Mouse (Mus musculus): ENCODE data around the gene Hoxd9. TPM values are rescaled to one million over a fixed set of nuclear protein-coding genes. Genes with fewer than 3 reads are reported as not detected.

The Hoxd9 gene
- polyA plus RNA-seq, 1 experiment: not detected

DNA sequence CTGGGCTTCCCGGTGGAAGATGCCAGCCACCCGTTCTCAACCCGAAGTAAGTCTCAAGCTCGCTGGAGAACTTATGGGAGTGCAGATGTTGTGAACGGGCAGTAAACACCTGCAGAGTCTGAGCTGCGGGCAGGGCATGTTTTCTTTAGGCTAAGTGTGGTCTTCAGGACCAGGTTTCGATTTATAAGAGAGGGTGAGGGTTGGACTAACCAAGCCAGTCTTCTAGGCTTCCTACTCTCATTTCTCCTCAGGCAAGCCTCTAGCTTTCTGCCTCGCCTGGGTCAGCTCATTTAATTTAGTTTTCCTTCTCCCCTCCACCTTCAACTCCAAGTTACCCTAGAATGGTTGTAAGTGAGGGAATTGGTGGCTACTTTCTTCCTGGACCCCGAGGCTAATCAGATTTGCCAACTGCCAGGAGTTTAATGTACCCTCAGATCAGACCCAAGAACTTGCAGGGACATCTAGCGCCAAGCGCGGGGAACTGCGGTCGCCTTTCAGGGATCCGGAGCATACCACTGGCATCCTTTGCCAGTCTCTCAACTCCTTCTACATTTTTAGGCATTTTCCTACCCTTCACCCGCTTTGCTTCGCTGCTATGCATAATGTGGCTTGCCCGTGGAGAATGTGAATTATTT is 34.1 kb upstream of the Hoxd9 start:
- no peaks in the 10 kb centered on the region for H3K4me1 ChIP-seq (ENCODE audit: control insufficient read depth, insufficient read depth, insufficient read length, low read length)
- no peak overlapping the region for H3K27ac ChIP-seq (replicated peaks; ENCODE audit: low read depth, low read length)
- H3K4me3 ChIP-seq (ENCODE audit: insufficient read depth, low read depth, low read length): no peak overlapping the region

DNA sequence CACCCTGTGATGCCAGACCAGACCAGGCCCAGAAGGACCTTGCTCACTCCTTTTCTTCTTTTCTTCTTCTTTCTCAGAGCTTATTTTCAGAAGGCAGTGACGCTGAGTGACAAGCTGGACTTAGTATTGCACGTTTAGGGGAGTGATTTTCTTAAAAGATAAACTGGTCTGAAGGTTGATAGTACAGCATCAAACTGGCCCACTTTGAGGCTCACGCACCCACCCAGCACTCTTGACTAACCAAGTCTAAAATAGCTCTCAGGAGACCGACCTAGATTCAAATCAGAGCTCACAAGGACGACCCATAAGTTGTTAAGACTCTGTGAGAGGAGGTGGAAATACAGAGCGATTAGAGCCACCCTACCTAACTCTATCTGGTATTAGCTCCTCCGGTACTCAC is 31.1 kb upstream of the Hoxd9 start:
- Histone ChIP-seq H3K4me1 (ENCODE audit: control insufficient read depth, insufficient read depth, insufficient read length, low read length) (no peaks in the 10 kb centered on the region), H3K4me3 (ENCODE audit: insufficient read depth, low read depth, low read length) (no peak overlapping the region), H3K27ac (replicated peaks; ENCODE audit: low read depth, low read length) (no peak overlapping the region)

DNA sequence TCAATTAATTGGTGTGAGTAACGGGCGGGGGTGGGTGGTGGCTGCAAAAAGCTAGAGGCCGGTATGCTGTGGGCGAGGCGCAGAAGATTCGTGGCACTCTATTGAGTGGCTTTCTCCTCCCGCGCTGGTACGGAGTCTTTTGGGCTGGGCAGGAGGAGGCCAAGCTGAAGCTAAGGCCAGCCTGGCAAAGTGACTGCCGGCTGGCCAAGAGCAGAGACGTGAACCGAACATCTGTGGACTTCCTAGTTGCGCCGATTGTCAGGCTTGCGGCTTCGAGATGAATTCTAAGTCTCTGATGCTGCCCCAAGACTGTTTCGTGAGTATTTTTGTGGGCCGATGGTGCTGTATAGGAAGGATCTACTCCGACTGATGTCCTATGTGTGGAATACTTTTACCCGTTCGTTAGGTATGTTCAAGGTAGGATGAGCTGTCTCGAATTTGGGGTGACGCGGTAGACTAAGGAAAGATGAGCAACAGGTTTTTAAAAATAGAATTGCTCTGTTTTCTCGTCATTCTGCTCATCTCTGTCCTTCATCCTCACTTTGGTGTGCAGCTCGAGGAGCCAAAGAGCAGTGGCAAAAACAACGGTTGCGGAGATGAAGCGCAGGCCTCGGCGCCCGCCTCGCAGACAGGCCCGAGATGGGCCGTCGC is 30.2 kb upstream of the Hoxd9 start:
- no peak overlapping the region for H3K4me3 ChIP-seq (ENCODE audit: insufficient read depth, low read depth, low read length)
- no peak overlapping the region for H3K27ac ChIP-seq (replicated peaks; ENCODE audit: low read depth, low read length)
- no peaks in the 10 kb centered on the region for H3K4me1 ChIP-seq (ENCODE audit: control insufficient read depth, insufficient read depth, insufficient read length, low read length)

DNA sequence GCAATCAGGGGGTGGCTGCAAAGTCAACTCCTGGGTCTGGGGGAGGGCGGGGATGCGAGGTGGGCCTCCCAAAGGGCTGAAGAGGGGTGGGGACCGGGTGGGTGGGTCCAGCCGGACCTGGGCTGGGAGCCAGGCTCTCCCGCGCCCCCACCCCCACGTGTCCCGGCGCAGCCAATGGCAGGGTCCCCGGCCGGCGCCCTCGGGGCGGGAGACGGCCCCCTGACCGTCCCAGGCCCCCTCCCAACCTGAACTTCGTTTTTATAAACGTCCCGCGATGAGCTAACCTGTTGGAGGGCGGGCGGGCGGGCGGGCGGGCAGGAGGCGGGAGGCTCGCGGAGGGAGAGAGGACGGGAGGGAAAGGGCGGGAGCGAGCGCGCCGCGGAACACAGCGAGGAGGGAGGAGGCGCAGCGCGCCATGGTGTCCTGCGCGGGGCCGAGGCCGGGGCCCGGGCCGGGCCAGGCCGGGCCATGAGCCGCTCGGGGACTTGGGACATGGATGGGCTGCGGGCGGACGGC is 29.6 kb upstream of the Hoxd9 start, which contains the start of gene Hoxd13:
TSS of gene Hoxd13 (plus strand) at position 469 of the 516 bp plus-strand sequence.
- H3K4me3 ChIP-seq (ENCODE audit: insufficient read depth, low read depth, low read length): peak within 1 kb of the TSS; percentile 41
- no peak within 1 kb of the TSS for H3K27ac ChIP-seq (replicated peaks; ENCODE audit: low read depth, low read length)
- no peaks in the 10 kb centered on the region for H3K4me1 ChIP-seq (ENCODE audit: control insufficient read depth, insufficient read depth, insufficient read length, low read length)

DNA sequence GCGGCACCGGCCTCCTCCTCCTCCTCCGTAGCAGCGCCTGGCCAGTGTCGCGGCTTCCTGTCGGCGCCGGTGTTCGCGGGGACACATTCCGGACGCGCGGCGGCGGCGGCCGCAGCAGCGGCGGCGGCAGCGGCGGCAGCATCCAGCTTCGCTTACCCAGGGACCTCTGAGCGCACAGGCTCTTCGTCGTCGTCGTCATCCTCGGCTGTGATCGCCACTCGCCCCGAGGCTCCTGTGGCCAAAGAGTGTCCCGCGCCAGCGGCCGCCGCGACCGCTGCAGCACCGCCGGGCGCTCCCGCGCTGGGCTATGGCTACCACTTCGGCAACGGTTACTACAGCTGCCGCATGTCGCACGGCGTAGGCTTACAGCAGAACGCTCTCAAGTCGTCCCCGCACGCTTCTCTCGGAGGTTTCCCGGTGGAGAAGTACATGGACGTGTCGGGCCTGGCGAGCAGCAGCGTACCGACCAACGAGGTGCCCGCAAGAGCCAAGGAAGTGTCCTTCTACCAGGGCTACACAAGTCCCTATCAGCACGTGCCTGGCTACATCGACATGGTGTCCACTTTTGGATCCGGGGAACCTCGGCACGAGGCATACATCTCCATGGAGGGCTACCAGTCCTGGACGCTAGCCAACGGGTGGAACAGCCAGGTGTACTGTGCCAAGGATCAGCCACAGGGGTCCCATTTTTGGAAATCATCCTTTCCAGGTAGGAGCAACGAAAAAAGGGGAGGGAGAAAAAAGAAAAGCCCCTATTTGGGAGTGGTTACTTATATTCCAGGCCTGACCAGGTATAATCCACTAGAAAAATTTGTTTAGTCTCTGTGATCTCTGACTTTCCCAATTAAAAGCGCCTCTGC is 28.9 kb upstream of the Hoxd9 start:
- H3K4me3 ChIP-seq (ENCODE audit: insufficient read depth, low read depth, low read length): peak overlapping the region; percentile 41
- no peaks in the 10 kb centered on the region for H3K4me1 ChIP-seq (ENCODE audit: control insufficient read depth, insufficient read depth, insufficient read length, low read length)
- no peak overlapping the region for H3K27ac ChIP-seq (replicated peaks; ENCODE audit: low read depth, low read length)

DNA sequence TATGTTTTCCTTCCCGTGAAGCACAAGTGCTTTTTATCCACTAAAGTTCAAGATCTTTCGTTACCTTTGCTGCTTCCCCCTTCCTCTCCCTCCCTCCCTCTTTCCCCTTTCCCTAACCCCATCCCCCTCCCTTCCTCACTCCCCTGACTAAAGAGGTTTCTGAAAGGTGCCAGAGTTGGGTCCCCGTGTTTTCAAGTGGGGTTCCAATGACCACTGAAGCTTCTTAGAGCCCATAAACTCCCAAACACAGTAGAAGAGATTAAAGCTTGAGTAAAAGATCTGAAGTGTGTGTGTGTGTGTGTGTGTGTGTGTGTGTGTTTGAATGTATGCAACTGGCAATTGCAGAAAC is 28.3 kb upstream of the Hoxd9 start:
- no peak overlapping the region for H3K4me3 ChIP-seq (ENCODE audit: insufficient read depth, low read depth, low read length)
- no peak overlapping the region for H3K27ac ChIP-seq (replicated peaks; ENCODE audit: low read depth, low read length)
- H3K4me1 ChIP-seq (ENCODE audit: control insufficient read depth, insufficient read depth, insufficient read length, low read length): no peaks in the 10 kb centered on the region

DNA sequence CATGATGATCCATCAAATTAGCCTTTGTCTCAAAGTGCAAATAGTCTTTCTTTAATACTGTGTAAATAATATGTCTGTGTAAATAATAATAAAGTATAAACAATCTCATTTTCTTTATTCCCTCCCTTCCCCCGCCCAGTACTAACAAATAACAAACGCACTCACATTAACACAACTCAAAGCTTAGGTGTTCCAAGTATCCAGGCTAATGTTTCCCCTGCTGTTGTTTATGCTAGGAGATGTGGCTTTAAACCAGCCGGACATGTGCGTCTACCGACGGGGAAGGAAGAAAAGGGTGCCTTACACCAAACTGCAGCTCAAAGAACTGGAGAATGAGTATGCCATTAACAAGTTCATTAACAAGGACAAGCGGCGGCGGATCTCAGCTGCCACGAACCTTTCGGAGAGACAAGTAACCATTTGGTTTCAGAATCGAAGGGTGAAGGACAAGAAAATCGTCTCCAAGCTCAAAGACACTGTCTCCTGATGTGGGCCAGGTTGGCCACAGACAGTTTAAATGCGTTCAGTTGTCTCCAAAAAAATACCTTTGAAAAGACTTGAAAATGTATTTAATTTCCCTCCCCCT is 27.8 kb upstream of the Hoxd9 start:
- Histone ChIP-seq H3K27ac (replicated peaks; ENCODE audit: low read depth, low read length) (no peak overlapping the region), H3K4me3 (ENCODE audit: insufficient read depth, low read depth, low read length) (no peak overlapping the region), H3K4me1 (ENCODE audit: control insufficient read depth, insufficient read depth, insufficient read length, low read length) (no peaks in the 10 kb centered on the region)

DNA sequence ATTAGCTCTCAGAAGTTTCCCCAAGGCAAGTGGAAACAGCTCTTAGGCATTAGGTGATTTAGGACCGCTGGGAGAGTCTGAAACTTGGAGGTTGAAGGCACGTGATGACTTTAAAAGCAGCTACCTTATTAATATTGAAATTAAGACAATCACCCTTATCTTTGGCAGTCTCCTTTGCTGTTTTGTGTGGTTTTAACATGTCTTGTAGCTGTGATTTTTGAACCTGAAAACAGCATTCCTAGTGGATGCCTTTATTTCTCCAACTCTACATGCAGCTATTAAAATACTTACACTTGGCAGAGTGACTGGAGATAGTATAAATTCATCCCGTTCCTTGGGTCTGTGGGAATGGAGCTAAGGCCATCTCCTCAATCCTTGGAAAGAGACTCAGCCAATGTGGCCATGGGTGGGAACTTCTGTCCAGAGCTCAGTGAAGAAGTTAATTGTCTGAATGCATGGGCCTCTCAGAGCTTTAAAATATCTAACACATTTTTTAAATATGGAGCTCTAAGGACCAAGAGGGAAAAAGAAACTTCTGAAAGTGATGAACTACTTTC is 26.8 kb upstream of the Hoxd9 start:
- no peak overlapping the region for H3K27ac ChIP-seq (replicated peaks; ENCODE audit: low read depth, low read length)
- H3K4me1 ChIP-seq (ENCODE audit: control insufficient read depth, insufficient read depth, insufficient read length, low read length): no peaks in the 10 kb centered on the region
- no peak overlapping the region for H3K4me3 ChIP-seq (ENCODE audit: insufficient read depth, low read depth, low read length)

DNA sequence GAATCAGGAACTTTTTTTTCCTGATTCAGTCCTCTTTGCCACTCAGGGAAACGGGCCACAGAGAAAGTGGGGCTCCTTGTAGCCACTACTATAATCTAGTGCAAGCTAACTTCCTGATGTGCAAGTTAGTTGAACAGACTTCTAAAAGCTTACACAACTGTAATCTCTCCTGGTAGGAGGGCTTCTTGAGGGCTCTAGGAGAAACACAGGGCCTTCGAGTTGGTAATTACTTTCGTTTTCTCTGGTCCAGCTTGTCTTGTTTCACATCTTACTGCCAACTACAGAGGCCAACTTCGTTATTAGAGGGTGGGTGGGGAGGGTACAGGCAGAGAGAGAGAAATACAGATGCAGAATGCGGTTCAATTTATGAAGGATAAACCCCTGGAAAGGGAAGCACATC is 25.7 kb upstream of the Hoxd9 start:
- Histone ChIP-seq H3K4me3 (ENCODE audit: insufficient read depth, low read depth, low read length) (no peak overlapping the region), H3K4me1 (ENCODE audit: control insufficient read depth, insufficient read depth, insufficient read length, low read length) (no peaks in the 10 kb centered on the region), H3K27ac (replicated peaks; ENCODE audit: low read depth, low read length) (no peak overlapping the region)

DNA sequence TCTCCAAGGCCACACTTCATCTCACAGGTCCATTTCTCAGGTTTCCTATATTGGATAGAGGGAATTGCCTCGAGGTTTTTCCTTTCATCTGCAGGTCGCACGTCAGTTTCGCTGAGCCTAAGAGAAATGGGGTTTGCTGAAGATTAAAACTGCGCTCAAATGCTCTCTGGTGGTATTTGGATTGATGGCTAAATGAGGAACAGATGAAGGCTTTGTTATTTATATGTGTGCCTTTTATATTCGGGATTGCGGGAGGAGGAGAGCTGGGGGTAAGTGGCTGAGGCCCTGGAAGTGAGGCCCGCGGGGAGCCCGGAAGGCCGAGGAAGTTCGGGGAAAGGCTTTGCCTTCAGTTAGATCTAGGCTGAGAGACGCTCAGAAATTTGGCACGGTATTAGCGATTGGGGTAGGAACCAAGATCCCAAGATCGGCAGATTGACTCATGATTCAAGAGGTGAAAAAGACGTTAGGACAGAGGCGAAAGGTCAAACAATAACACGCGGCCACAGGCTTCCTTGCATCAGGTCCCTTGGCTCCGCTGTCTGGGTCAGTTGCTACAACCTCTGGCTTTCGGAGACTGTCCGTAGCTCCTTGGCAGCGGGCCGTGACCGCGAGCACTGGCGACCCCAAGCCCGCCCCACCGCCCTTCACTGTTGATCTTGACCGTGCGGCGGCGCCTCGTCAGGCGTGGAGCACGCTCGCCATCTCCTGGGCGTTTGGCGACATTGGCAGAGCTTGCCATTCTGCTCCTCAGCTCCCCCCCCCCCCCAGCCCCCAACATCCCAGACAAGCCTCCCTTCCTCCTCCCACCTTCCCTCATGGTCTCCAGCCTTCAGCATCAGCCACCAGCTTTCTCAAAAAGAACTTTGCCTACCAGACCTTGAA is 24.8 kb upstream of the Hoxd9 start:
- peak overlapping the region; percentile 36; the same call in 1 of the 2 replicates for H3K4me3 ChIP-seq (ENCODE audit: insufficient read depth, low read depth, low read length)
- H3K27ac ChIP-seq (replicated peaks; ENCODE audit: low read depth, low read length): no peak overlapping the region
- H3K4me1 ChIP-seq (ENCODE audit: control insufficient read depth, insufficient read depth, insufficient read length, low read length): no peaks in the 10 kb centered on the region

DNA sequence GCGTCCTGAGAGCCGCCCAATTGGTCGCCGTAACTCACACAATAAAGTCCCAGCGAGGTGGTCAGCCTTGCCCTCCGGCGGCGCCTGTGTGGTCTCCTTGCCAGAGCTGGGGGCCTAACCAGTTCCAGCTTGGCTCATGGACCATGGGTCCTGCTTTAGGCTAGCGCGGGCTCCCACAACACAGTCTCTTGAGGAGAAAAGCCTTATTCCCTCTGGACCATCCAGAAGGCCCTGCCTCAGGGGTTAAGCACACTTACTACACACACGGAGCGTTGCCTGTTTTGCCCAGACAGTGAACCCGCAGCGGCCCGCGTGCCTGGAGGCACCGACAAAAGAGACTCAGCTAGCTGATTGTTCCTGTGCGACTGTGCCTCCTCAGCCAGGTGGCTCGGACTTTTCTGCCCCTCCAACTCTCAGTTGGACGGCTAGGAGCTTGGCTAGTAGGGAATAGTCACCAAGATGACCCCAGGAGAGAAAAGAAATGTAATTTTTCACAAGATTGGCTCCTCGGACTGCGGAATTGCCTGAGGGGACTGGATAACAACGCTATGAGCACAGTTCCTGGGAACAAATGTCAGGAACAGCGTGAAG is 23.6 kb upstream of the Hoxd9 start:
- H3K4me1 ChIP-seq (ENCODE audit: control insufficient read depth, insufficient read depth, insufficient read length, low read length): no peaks in the 10 kb centered on the region
- H3K27ac ChIP-seq (replicated peaks; ENCODE audit: low read depth, low read length): no peak overlapping the region
- H3K4me3 ChIP-seq (ENCODE audit: insufficient read depth, low read depth, low read length): no peak overlapping the region

DNA sequence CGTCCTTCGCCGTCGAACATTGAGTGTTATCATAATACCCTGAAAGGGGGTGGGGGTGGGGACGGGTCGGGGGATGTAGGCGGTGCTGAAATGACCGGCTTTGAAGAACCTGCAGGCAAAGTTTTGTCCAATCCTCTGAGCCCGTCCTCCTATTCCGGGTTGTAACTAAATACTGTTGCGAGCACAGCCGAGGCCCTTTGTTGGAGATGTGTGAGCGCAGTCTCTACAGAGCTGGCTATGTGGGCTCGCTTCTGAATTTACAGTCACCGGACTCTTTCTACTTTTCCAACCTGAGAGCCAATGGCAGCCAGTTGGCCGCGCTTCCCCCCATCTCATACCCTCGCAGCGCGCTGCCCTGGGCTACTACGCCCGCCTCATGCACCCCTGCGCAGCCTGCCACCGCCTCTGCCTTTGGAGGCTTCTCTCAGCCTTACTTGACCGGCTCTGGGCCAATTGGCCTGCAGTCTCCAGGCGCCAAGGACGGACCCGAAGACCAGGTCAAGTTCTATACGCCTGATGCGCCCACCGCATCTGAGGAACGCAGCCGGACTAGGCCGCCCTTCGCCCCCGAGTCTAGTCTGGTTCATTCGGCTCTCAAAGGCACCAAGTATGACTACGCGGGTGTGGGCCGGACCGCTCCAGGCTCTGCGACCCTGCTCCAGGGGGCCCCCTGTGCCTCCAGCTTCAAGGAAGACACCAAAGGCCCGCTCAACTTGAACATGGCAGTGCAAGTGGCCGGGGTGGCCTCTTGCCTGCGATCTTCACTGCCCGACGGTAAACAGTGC is 22.5 kb upstream of the Hoxd9 start, which contains the start of gene Hoxd12:
TSS of gene Hoxd12 (plus strand) at position 133 of the 785 bp plus-strand sequence.
- no peaks in the 10 kb centered on the region for H3K4me1 ChIP-seq (ENCODE audit: control insufficient read depth, insufficient read depth, insufficient read length, low read length)
- H3K4me3 ChIP-seq (ENCODE audit: insufficient read depth, low read depth, low read length): no peak within 1 kb of the TSS
- no peak within 1 kb of the TSS for H3K27ac ChIP-seq (replicated peaks; ENCODE audit: low read depth, low read length)

DNA sequence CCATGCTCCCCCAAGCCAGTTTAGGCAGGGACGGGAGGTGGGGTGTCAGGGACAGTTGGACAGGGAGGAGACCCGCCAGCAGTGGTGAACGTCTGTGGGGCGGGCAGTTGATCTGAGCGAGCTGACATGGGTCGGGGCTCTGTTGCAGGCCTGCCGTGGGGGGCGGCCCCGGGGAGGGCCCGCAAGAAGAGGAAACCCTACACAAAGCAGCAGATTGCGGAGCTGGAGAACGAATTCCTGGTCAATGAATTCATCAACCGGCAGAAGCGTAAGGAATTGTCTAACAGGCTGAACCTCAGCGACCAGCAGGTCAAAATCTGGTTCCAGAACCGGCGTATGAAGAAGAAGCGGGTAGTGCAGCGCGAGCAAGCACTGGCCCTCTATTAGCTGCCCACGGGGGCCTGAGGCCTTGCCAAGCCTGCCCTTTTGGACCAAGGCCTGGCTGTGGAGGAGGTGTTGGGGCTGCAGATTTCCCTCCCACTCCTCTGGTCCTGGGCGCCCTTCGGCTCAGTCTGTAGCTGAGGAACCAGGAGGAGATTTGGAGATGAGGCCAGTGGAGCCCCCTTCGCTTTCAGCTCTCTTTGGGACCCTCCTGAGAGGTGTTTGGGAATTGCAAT is 21.8 kb upstream of the Hoxd9 start:
- Histone ChIP-seq H3K4me3 (ENCODE audit: insufficient read depth, low read depth, low read length) (no peak overlapping the region), H3K27ac (replicated peaks; ENCODE audit: low read depth, low read length) (no peak overlapping the region), H3K4me1 (ENCODE audit: control insufficient read depth, insufficient read depth, insufficient read length, low read length) (no peaks in the 10 kb centered on the region)

All from brown adipose tissue, adult 24 weeks (tissue).